Mouse (Mus musculus) left cerebral cortex, adult 8-10 months (tissue): ENCODE measurements around the gene Nek8. TPM values are rescaled to one million over a fixed set of nuclear protein-coding genes. Genes with fewer than 3 reads are reported as not detected.
"Not testable (repeated sequence)": the region's sequence is repeated elsewhere in the genome, so short reads cannot be mapped to it uniquely, and the experiment has no call there.

ENCODE experiments used
- DNase-seq, 2 experiments: peaks; one replicate each; pipeline ENCODE4 v3.0.0; 2022; ENCODE audit warnings: low spot score in 2 of 2
- microRNA-seq, 2 experiments: library from miRNA; unstranded; fragments of <30 nt; microRNA quantifications; one replicate each; pipeline ENCODE4 v1.2.0; 2022
- total RNA-seq, 4 experiments: library from RNA; stranded (reverse); gene quantifications; 2 replicates each; pipeline ENCODE4 v1.2.4; 2022

Nek8 gene
- total RNA-seq, 4 experiments from 2014 or later: 2.0 to 4.3 (median 2.8) TPM

- no peak for DNase-seq
Observed at GRCm38 (mm10) chr11:78146707-78147543, 29.6 kb downstream of the Nek8 start.

- no peak for DNase-seq
Observed at GRCm38 (mm10) chr11:78146168-78146567, 30.3 kb downstream of the Nek8 start.

- no peak for DNase-seq
Observed at GRCm38 (mm10) chr11:78143520-78143919, 33.0 kb downstream of the Nek8 start.

DNA sequence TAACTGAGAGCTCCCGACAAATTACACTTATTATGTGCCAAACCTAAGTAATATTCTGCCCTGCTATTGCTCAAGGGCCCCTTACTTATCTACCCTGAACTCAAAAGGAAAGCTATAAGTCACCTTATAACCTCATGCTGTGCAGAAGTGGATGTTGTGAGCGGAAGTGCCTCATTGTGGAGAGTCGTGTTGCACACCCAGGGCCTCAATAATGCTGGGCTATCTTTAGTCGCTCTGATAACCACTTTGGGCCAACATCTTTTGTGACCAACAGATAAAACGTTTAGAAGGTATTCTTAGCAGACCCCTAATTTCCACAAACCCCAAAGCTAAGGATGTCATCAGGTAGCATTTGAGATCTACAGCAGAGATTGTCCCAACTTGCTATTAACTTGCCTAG is 35.8 kb downstream of the Nek8 start:
- DNase-seq: no peak

GRCm38 (mm10) chr11:78138023-78138422 is 38.5 kb downstream of the Nek8 start:
- DNase-seq: no peak

GRCm38 (mm10) chr11:78137584-78137983 is 38.9 kb downstream of the Nek8 start:
- DNase-seq: no peak

DNA sequence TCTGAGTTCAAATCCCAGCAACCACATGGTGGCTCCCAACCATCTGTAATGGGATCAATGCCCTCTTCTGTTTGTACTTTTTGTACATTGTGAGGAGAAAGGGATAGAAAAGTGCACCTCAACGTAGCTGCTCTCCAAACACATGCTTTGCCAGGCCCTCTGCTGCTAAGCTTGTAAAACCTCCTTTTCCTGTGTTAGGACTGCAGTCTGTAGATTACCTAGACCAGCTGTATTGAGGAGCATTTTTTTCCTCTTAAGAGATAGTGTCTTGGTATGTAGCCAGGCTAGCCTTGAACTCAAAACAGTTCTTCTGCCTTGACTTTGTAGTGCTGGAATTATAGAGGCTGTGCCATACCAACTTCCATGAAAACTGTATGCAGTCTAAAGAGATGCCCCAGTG is 40.3 kb downstream of the Nek8 start:
- DNase-seq: no peak

- DNase-seq: not testable (repeated sequence)
Observed at GRCm38 (mm10) chr11:78135314-78135713, 41.2 kb downstream of the Nek8 start.

- DNase-seq: no peak
Observed at GRCm38 (mm10) chr11:78134344-78134743, 42.1 kb downstream of the Nek8 start.

- no peak for DNase-seq
Observed at GRCm38 (mm10) chr11:78133915-78134314, 42.6 kb downstream of the Nek8 start.

DNA sequence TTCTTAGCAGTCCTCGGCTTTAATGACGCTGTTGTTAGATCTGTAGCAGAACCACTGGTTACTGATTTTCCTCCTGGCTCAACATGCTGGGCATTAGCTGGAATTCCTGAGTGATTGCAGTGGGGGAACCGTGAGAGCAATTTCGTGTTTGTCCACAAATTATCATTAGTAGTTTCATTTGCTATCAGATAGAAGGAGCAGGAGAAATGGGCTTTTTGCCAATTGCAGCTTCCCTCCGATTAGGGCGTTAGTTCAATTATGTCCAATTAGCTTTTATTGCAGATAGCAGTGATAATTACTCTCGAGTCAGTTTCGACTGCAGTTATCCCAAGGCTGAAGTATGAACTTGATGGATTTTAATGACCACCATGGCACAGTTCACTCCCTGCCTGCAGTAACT is 47.0 kb downstream of the Nek8 start:
- no peak for DNase-seq

DNA sequence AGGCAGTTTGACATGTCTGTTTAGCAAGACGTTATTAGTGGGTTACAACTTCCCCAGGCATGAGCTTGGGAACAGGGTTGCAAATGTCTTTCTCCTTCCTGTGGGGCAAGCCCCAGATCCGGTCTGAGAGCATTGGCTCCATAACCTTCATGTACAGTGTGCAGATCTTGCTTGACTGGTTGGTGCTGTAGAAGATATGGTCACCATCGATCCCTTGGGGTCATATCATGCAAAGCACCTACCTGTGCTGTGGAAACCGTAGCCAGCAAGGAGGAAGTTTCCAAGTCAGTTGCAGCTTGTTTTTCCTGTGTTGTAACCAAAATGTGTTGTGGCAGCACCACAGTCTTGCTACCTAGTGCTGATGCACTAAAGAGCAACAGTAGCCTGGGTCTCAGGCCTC is 49.7 kb downstream of the Nek8 start:
- DNase-seq: no peak

DNA sequence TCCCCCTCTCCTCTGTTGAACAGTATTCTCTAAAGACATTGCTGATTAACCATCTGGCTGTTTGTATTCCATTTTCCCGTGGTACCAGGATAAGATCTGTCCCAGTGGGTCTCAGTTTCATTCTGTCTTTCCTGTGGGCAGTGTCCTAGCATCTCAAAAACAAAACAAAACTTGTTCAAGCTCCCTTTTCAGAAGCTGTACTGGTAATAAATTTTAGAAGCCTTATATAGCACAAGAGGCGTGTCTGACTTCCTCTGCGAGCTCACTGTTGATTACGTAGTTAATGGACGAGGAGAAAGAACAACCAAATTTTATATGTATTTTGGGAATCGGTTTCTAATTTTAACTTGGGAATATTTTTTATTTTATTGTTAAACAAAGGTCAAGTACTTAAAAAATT is 50.8 kb downstream of the Nek8 start:
- no peak for DNase-seq

- no peak for DNase-seq
Observed at GRCm38 (mm10) chr11:78123782-78124181, 52.7 kb downstream of the Nek8 start.

DNA sequence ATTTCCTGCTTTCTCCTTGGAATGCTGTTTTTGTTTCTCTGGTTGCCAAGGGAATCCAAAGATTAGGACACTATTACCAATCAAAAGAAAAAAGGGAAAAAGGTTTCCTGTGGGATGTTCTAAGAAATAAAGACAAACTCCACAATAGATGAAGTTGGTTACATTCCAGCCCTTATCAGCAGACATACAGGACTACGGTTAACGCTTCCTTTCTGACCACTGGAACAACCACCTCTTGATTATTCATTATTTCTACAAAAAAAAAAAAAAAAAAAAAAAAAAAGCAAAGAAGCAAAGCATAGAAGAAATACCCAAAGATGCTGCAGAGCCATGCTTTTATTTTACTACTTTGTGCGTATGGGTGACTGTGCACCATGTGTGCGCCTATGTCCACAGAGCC is 53.7 kb downstream of the Nek8 start:
- DNase-seq: no peak

- no peak for DNase-seq
Observed at GRCm38 (mm10) chr11:78121176-78121575, 55.3 kb downstream of the Nek8 start.

DNA sequence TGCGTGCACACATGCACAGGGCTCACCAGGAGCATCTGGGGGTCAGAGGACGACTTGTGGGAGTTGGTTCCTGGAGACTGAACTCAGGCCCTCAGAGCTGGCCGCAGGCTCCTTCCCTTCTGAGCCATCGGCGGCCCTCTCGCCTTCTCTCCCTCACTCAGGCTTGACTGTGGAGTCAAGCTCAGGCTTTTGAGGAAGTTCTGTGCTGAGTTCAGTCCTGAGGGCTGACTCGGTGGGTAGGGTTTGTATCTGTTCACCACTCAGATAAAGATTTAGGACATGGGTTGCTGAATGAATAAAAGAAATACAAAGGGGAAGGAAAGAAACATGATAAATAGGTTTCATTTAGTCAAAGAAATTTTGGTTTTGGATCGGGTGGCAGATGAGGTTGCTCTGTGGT is 56.6 kb downstream of the Nek8 start:
- DNase-seq: no peak

- DNase-seq: no peak
Observed at GRCm38 (mm10) chr11:78118467-78118866, 58.0 kb downstream of the Nek8 start.

DNA sequence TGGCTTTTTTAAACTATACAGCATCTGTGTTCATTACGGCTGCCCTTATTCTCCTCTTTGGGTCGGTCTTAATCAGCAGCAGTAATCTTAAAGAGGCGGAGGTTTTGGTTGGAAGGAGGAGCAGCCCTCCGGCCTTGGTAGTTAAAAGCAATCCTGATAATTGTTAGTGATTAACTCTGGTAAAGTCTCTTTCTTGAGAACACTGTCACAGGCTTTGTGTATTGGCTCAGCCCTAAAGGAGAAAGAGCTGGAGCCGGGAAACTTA is 60.4 kb downstream of the Nek8 start:
- DNase-seq: no peak

Small RNAs within 50 kb of the gene (microRNA-seq; reads per million reads assigned to microRNA genes)
- gene Mir7653: 0.88 to 1.3 reads per million in 2 experiments

Other genes starting within 250 kb of the Nek8 start
- 100 to 1,000 TPM; 184 to 230 (median 207) TPM for gene Sez6, start 245.9 kb downstream of the Nek8 start, total RNA-seq
- 10 to 100 TPM; 51.9 to 59.2 (median 56.2) TPM for gene Phf12, start 193.9 kb downstream of the Nek8 start, total RNA-seq
- 1 to 10 TPM; 7.1 to 8.9 (median 8.2) TPM for gene Dhrs13, start 144.4 kb downstream of the Nek8 start, total RNA-seq
- gene Flot2, start 138.7 kb downstream of the Nek8 start, total RNA-seq: 10 to 100 TPM; 84.8 to 90.2 (median 86.9) TPM
- gene Eral1, start 96.3 kb downstream of the Nek8 start, total RNA-seq: 10 to 100 TPM; 17.3 to 20.1 (median 17.7) TPM
- gene Fam222b, start 82.0 kb downstream of the Nek8 start, total RNA-seq: 10 to 100 TPM; 24.6 to 27.7 (median 26.9) TPM
- gene Traf4, start 11.1 kb downstream of the Nek8 start, total RNA-seq: 1 to 10 TPM; 5.9 to 9.4 (median 9.0) TPM
- 10 to 100 TPM; 24.8 to 34.9 (median 28.4) TPM for gene Tlcd1, start within 50 bp of the Nek8 start, total RNA-seq
- gene Rpl23a, start 6.9 kb upstream of the Nek8 start, total RNA-seq: 100 to 1,000 TPM; 678 to 790 (median 743) TPM
- gene Rab34, start 11.8 kb upstream of the Nek8 start, total RNA-seq: 10 to 100 TPM; 23.9 to 29.6 (median 26.2) TPM
- gene Proca1, start 16.7 kb upstream of the Nek8 start, total RNA-seq: 1 to 10 TPM; 5.9 to 7.4 (median 6.8) TPM
- gene Sdf2, start 69.1 kb upstream of the Nek8 start, total RNA-seq: 10 to 100 TPM; 54.1 to 66.1 (median 59.1) TPM
- 100 to 1,000 TPM in 2 of 4 experiments, 10 to 100 TPM in 2; 98.7 to 102 (median 100) TPM for gene Supt6, start 69.3 kb upstream of the Nek8 start, total RNA-seq
- gene 2610507B11Rik, start 85.1 kb upstream of the Nek8 start, total RNA-seq: 100 to 1,000 TPM; 172 to 181 (median 177) TPM
- gene BC030499, start 114.2 kb upstream of the Nek8 start, total RNA-seq: 10 to 100 TPM; 12.0 to 15.3 (median 13.3) TPM
- gene Spag5, start 124.9 kb upstream of the Nek8 start, total RNA-seq: 10 to 100 TPM in 1 of 4 experiments, 1 to 10 TPM in 3; 6.8 to 11.9 (median 7.1) TPM
- 100 to 1,000 TPM; 784 to 869 (median 811) TPM for gene Aldoc, start 146.3 kb upstream of the Nek8 start, total RNA-seq
- gene Pigs, start 151.7 kb upstream of the Nek8 start, total RNA-seq: 10 to 100 TPM; 57.1 to 62.1 (median 59.4) TPM
- gene Unc119, start 166.8 kb upstream of the Nek8 start, total RNA-seq: 10 to 100 TPM; 28.5 to 34.5 (median 30.6) TPM
- under 1 TPM in 2 of 4 experiments, not detected in 2; 0.11 to 0.19 TPM for gene Foxn1, start 209.9 kb upstream of the Nek8 start, total RNA-seq
- not detected for gene Slc13a2, start 245.5 kb upstream of the Nek8 start, total RNA-seq